Mouse (Mus musculus) embryonic facial prominence, embryonic 13.5 days (tissue): ENCODE data around the gene Arrb1. TPM values are rescaled to one million over a fixed set of nuclear protein-coding genes. Genes with fewer than 3 reads are reported as not detected.

Experiments used
- ATAC-seq: fragments of 200-750 bp; cut with Nextera tagmentation; 2 replicates; pipeline ENCODE4 v1.8.0; 2017; ENCODE audit warnings: low read depth; ENCODE audit not compliant: insufficient number of reproducible peaks, insufficient read depth, low FRiP score, low TSS enrichment
- H3K27ac ChIP-seq: fragments of 300-500 bp; sonication (generic); 2 replicates; pipeline ENCODE4 v1.5.1; 2015; ENCODE audit warnings: moderate library complexity, mild to moderate bottlenecking, inconsistent platforms
- H3K27me3 ChIP-seq: fragments of 300-500 bp; sonication (generic); 2 replicates; pipeline ENCODE4 v1.6.1; 2015; ENCODE audit warnings: mild to moderate bottlenecking, inconsistent platforms
- H3K36me3 ChIP-seq: fragments of 300-500 bp; sonication (generic); 2 replicates; pipeline ENCODE4 v1.6.1; 2015; ENCODE audit warnings: mild to moderate bottlenecking, inconsistent platforms
- H3K4me1 ChIP-seq: fragments of 300-500 bp; sonication (generic); 2 replicates; pipeline ENCODE4 v1.6.1; 2015; ENCODE audit warnings: inconsistent platforms
- H3K4me2 ChIP-seq: fragments of 300-500 bp; sonication (generic); 2 replicates; pipeline ENCODE4 v1.6.1; 2015; ENCODE audit warnings: moderate library complexity, mild to moderate bottlenecking, inconsistent platforms
- H3K4me3 ChIP-seq: fragments of 300-500 bp; sonication (generic); 2 replicates; pipeline ENCODE4 v1.5.1; 2015; ENCODE audit warnings: mild to moderate bottlenecking, inconsistent platforms
- H3K9ac ChIP-seq: fragments of 300-500 bp; sonication (generic); 2 replicates; pipeline ENCODE4 v1.6.1; 2015; ENCODE audit warnings: mild to moderate bottlenecking, inconsistent platforms
- H3K9me3 ChIP-seq: fragments of 300-500 bp; sonication (generic); 2 replicates; pipeline ENCODE4 v1.6.1; 2016; ENCODE audit warnings: inconsistent platforms
- WGBS: fragments of 180-500 bp; shearing (Covaris S2); methylation state at CpG from one replicate; pipeline ENCODE4 v1.1.7; 2015; ENCODE audit warnings: mixed read lengths; 5-methylcytosine and 5-hydroxymethylcytosine counted together
- polyA plus RNA-seq: library from polyadenylated mRNA; unstranded; fragments of >200 nt; fragmentation: Nextera tagmentation; extraction: Ambion mirVana; gene quantifications from 2 replicates; pipeline ENCODE4 v1.2.1, GENCODE M21; 2015

The Arrb1 gene
- polyA plus RNA-seq, 1 experiment from 2014 or later: 6.3 TPM

DNA sequence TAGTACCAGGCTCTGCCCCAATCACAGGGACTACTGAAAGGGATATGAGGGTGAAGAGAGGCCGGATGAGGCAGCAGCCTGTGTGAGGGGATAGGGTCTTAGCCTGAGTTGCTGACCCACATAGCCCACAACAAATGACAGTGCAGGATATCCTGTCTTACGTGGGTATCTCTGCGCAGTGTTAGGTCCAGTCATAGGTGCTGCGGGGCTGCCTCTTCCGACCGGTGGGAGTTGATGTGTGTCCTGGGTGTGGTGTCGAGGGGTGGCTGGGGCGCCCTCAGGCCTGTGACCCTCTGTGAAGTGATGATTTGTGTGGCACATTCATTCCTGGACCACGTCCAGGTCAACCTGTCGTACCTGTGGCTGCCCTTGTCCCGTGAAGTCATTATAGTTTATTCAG lies 71.0 kb downstream of the Arrb1 start:
- ATAC-seq: no peak; the same call in 1 of the 2 replicates
- no peaks in the 10 kb centered on the region for H3K9me3 ChIP-seq
- 85% methylated on average over 11 of the region's 11 CpGs for WGBS

DNA sequence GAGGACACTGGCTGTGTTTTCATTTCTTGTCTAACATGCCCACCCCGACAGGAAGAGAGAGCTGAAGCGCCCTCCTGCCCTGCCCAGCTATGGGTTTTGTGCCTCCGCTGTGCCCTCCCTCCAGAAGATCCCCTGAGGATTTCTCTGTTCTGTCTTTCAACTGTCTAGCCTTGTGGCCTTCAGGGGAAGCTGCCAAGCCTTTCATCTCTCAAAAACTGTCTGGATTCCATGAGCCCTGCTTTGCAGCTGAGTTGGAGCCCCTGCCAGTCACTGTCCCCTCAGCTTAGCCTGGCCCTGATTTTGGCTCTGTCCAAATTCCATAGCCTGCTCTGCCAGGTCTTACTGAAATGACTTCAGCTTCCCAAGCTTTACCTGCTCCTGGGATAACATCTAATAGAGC lies 71.5 kb downstream of the Arrb1 start:
- Histone ChIP-seq H3K9me3 (no peaks in the 10 kb centered on the region), H3K4me3 (no peak overlapping the region), H3K9ac (no peak overlapping the region), H3K4me1 (no peaks in the 10 kb centered on the region), H3K27ac (no peak overlapping the region), H3K36me3 (peaks cover 10% of the 10 kb centered on the region), H3K27me3 (no peaks in the 10 kb centered on the region), H3K4me2 (no peak overlapping the region)
- no peak for ATAC-seq
- WGBS: 64% methylated on average over 3 of the region's 3 CpGs

More for the DNA sequence above, 71.0 kb downstream of the Arrb1 start:
- Histone ChIP-seq H3K9ac (no peak overlapping the region), H3K4me3 (no peak overlapping the region), H3K27ac (no peak overlapping the region), H3K4me1 (no peaks in the 10 kb centered on the region), H3K36me3 (peaks cover 13% of the 10 kb centered on the region), H3K4me2 (no peak overlapping the region), H3K27me3 (no peaks in the 10 kb centered on the region)

DNA sequence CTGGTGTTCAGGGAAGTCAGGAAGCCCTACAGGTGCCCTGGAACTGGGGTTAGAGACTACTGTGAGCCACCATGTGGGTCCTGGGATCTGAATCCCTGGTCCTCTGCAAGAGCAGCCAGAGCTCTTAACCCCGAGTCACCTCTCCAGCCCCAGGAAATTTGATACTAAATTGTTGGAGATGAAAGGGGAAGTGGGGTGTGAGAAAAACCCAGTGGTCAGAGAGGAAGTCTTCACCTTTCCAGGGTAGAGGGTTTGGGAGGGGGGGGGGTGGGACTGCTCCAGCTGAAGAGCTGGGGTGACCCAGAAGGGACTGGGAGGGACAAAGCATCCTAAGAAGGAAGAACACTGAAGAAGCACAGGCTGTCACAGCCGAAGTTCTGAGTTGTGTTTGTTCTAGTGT lies 72.4 kb downstream of the Arrb1 start:
- Histone ChIP-seq H3K4me1 (no peaks in the 10 kb centered on the region), H3K36me3 (peaks cover 7% of the 10 kb centered on the region), H3K4me2 (no peak overlapping the region), H3K27me3 (no peaks in the 10 kb centered on the region), H3K4me3 (no peak overlapping the region), H3K9me3 (no peaks in the 10 kb centered on the region), H3K27ac (no peak overlapping the region), H3K9ac (no peak overlapping the region)
- ATAC-seq: no peak
- WGBS: 47% methylated on average over 2 of the region's 2 CpGs

DNA sequence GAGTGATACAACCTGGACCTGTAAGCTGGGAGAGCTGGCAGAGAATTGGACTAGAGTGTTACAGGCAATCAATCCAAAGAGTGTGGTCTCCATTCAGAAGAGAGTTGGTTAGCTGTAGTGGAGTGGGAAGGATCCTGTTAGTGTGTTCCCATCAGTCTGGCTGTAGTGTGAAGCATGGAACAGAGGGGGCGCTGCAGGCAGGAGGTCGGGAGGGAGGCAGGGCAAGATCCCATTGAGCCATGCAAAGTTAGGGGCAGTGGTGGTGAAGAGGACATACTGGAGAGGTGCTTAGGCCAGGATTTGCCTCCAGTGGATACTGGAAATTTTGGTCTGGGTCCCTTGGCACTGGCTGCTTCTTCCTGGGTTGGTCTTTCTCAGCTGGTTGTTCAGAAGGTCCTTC lies 83.0 kb downstream of the Arrb1 start:
- H3K9me3 ChIP-seq: no peaks in the 10 kb centered on the region
- H3K9ac ChIP-seq: no peak overlapping the region
- no peak overlapping the region for H3K4me2 ChIP-seq
- H3K27ac ChIP-seq: no peak overlapping the region
- ATAC-seq: no peak
- 75% methylated on average over 2 of the region's 2 CpGs for WGBS
- H3K27me3 ChIP-seq: peaks cover 24% of the 10 kb centered on the region
- no peak overlapping the region for H3K4me3 ChIP-seq
- H3K36me3 ChIP-seq: no peaks in the 10 kb centered on the region
- H3K4me1 ChIP-seq: no peaks in the 10 kb centered on the region

DNA sequence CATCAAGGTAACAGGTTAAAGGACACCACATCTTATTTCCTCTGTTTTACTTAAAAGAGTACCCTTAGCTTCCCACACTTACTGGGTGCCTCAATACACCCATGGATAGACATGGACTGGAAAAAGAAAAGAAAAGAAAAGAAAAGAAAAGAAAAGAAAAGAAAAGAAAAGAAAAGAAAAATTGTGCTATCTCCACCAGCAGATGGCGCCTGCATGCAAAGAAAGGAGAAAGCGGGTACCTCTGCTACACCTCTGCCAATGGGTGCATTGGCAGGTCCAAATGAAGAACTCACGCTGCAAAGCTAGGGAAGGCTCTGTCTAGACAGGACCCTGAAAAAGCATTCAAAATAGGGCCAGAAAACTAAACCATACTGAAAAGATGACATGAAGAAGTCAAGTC lies 83.6 kb downstream of the Arrb1 start:
- H3K9me3 ChIP-seq: no peaks in the 10 kb centered on the region
- 5% methylated on average over 3 of the region's 3 CpGs for WGBS
- H3K4me2 ChIP-seq: no peak overlapping the region
- ATAC-seq: no peak
- no peak overlapping the region for H3K27ac ChIP-seq
- peaks cover 30% of the 10 kb centered on the region for H3K27me3 ChIP-seq
- H3K4me3 ChIP-seq: no peak overlapping the region
- H3K4me1 ChIP-seq: no peaks in the 10 kb centered on the region
- H3K9ac ChIP-seq: no peak overlapping the region
- H3K36me3 ChIP-seq: no peaks in the 10 kb centered on the region

DNA sequence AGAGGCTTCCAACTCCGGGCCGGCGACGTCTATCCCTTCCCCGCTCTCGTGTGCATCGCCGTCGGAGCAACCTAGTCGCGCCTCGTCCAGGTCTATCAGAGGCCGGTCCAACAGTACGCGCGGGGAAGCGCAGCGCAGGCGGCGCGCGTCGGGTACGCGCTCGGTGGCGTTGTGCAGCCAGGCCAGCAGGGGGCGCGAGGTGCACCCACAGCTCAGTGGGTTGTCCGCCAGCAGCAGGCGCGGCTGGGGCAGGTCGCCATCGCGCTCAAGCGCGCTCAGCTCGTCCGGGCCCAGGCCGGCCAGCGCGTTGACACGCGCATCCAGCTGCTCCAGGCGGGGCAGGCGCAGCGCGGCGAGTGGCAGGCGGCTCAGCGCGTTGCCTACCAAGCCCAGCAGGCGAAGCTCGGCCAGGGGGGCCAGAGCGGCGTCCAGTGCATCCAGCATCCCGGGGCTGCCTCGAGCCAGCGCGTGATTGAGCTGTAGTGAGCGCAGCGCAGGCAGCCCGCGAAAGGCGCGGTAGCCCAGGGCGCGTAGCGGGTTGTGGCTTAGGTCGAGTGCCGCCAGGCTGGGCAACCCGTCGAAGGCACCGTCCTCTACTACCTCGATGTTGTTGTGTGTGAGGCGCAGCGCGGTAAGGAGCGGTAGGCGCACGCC lies 90.6 kb downstream of the Arrb1 start:
- WGBS: under 1% methylated on average over 81 of the region's 81 CpGs
- Histone ChIP-seq H3K27ac (no peak overlapping the region), H3K36me3 (no peaks in the 10 kb centered on the region), H3K27me3 (peaks cover 89% of the 10 kb centered on the region), H3K4me2 (peak overlapping the region; percentile 99), H3K9me3 (no peaks in the 10 kb centered on the region), H3K9ac (peak overlapping the region; percentile 65), H3K4me3 (peak overlapping the region; percentile 56), H3K4me1 (peaks cover 23% of the 10 kb centered on the region)
- no peak; the same call in 1 of the 2 replicates for ATAC-seq

DNA sequence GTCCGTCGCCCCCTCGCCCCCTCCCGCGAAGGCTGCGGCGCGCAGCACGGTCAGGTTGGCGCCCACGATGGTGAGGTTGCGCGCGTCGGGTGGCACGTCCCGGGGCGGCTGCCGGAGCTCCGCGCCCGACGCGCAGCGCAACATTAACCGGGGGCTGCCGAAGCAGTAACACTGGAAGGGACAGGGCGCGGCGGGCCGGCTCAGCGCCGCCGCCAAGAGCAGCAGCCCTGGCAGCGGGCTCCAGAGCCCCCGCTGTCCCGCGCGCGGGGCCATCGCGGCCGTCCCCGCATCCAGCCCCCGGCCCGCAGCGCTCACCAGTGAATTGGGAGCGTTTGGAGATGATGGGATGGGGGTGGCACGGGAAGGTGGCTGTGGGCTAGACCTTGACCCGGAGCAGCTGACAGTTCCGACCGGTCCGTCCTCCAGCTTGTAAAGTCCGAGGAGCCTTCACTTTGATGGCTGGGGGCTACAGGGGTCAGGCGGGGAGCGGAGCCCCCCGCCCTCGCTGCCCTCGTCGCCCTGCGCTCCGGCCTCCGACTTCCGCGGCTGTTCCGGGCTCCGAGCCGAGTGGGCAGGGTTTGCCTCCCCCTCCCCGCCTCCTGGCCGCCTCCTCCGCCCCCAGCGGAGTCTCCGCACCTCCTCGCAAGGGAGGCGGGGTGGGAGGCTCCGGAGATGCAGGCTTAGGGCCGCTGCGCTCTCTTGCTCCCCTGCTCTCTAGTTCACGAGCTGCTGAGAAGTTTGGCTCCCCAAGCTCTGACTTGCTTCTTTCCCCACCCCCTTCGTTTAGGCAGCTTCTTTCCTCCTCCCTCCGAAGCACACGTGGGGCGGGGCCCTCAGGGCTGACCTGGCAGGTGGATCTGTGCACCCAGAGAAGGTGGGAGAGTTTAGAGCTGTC lies 91.4 kb downstream of the Arrb1 start, which contains the start of gene Tpbgl:
TSS of gene Tpbgl (minus strand) at position 728 of the 895 bp plus-strand sequence.
- no peak within 1 kb of the TSS for H3K27ac ChIP-seq
- peaks cover 89% of the 10 kb centered on the region for H3K27me3 ChIP-seq
- H3K4me1 ChIP-seq: peaks cover 23% of the 10 kb centered on the region
- ATAC-seq: 0 out of 2 replicates have a peak, but pooled peaks have one; percentile 38
- under 1% methylated on average over 77 of the region's 83 CpGs for WGBS
- H3K9ac ChIP-seq: peak within 1 kb of the TSS; percentile 65
- H3K36me3 ChIP-seq: no peaks in the 10 kb centered on the region
- H3K4me3 ChIP-seq: peak within 1 kb of the TSS; percentile 56
- H3K9me3 ChIP-seq: no peaks in the 10 kb centered on the region
- H3K4me2 ChIP-seq: peak within 1 kb of the TSS; percentile 99

DNA sequence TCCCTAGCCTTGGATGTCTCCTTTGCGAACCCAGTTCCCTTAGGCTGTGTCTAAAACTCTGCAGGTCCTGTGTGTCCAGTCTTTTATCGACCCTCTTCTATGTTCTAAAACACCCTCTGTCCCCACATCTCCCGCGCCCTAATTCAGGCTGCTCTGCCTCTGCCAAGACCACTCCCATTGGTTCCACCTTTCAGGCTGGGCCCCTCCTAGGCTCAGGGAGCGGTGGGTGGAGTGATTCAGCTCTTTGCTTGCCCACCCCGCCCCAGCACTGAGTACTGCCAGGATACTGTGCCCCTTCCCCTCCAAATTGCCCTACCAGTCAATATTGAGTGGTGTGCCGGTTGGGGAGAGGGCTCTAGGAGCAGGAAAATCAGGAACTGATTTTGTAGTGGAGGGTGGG lies 92.1 kb downstream of the Arrb1 start:
- Histone ChIP-seq H3K4me3 (no peak overlapping the region), H3K27me3 (peaks cover 86% of the 10 kb centered on the region), H3K36me3 (no peaks in the 10 kb centered on the region), H3K9me3 (no peaks in the 10 kb centered on the region), H3K4me2 (peak overlapping the region; percentile 99), H3K27ac (no peak overlapping the region), H3K9ac (no peak overlapping the region), H3K4me1 (peaks cover 23% of the 10 kb centered on the region)
- WGBS: 7% methylated on average over 7 of the region's 7 CpGs
- no peak for ATAC-seq

DNA sequence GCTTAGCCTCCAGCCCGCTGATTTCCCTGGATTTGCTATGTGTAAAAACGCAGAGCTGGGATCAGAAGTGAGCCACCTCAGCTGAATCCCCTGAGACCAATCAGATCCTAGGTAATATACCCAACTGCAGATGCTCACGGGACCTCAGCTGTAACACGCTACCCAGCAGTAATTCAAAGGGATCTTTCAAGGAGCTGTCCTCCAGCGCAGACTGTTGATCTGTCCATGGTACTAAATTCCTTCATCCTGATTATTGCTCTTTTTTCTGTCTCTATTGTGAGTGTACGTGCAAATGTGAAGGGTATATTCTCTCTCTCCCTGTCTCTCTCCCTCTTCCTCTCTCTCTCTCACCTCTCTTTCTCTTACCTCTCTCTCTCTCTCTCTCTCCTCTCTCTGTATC lies 97.0 kb downstream of the Arrb1 start:
- Histone ChIP-seq H3K4me3 (no peak overlapping the region), H3K4me1 (peaks cover 4% of the 10 kb centered on the region), H3K4me2 (no peak overlapping the region), H3K9ac (no peak overlapping the region), H3K27ac (no peak overlapping the region), H3K27me3 (peaks cover 39% of the 10 kb centered on the region), H3K36me3 (no peaks in the 10 kb centered on the region), H3K9me3 (no peaks in the 10 kb centered on the region)
- no peak for ATAC-seq
- WGBS: 13% methylated on average over 6 of the region's 6 CpGs

DNA sequence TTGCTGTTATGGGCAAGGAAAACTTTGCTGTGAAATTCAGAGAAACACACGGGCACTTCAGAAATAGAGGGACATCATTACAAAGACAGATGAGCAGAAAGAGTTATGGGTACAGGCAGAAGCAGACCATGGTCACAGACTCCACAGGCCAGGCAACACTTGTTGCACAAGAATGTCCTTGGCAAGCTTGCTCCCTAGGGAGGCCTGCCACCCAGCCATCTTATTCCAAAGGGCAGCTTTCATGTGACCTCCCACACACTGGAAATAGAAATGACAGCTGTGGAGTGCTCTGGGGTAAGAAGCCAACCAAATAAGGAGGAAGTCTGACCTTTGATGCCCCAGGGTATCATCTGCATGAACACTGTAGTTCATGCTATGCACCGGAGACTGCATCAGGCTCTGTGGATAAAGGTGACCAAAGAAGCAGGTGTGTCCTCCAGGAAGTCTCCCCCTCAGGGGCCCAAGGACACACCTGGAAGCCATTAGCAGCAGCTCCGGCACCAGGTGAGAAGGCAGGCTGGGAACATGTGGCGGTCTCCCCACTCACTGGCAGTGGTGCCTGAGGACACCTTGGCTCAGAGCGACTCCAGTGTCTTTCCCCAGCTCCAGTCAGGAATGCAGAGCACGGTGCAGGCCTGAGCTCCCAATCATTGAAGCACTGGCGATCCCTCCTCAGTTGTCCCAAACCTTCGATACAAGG lies 98.8 kb downstream of the Arrb1 start:
- H3K9ac ChIP-seq: no peak overlapping the region
- no peak overlapping the region for H3K4me3 ChIP-seq
- H3K36me3 ChIP-seq: no peaks in the 10 kb centered on the region
- WGBS: 64% methylated on average over 8 of the region's 8 CpGs
- H3K4me1 ChIP-seq: no peaks in the 10 kb centered on the region
- no peaks in the 10 kb centered on the region for H3K9me3 ChIP-seq
- peaks cover 21% of the 10 kb centered on the region for H3K27me3 ChIP-seq
- no peak overlapping the region for H3K27ac ChIP-seq
- H3K4me2 ChIP-seq: no peak overlapping the region
- ATAC-seq: no peak

DNA sequence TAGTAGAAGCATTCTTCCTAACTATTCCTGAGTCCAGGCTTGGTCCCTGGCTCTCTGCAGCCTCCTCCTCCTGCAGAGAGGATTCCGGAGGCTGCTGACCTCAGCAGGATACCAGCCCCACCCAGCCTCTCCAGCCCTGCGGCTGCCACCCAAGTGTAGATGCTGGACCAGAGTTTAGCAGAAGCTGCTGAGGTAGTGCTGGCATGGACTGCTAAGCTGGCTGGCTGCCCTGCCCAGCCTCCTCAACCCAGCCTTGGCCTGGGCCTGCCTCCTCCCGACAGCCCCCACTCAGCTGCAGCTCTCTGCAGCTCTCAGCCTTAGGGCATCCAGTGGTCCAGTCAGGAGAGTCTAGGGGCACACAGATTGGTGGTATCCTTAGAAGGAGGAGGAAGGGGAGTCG lies 106.0 kb downstream of the Arrb1 start:
- no peaks in the 10 kb centered on the region for H3K9me3 ChIP-seq
- H3K27ac ChIP-seq: no peak overlapping the region
- WGBS: 40% methylated on average over 4 of the region's 4 CpGs
- H3K4me3 ChIP-seq: no peak overlapping the region
- no peak for ATAC-seq
- H3K27me3 ChIP-seq: peaks cover 7% of the 10 kb centered on the region
- no peak overlapping the region for H3K9ac ChIP-seq
- no peaks in the 10 kb centered on the region for H3K36me3 ChIP-seq
- H3K4me1 ChIP-seq: no peaks in the 10 kb centered on the region
- no peak overlapping the region for H3K4me2 ChIP-seq
